Mouse (Mus musculus): ENCODE data around the gene Pdlim3.

- TF ChIP-seq CTCF (IDR thresholded peaks at IDR 0.05; ENCODE audit: low read depth, low read length): no peak
- no peak for TF ChIP-seq POLR2AphosphoS5 (IDR thresholded peaks at IDR 0.05; ENCODE audit: insufficient replicate concordance, low read depth, low read length)
- TF ChIP-seq GATA2 (IDR thresholded peaks at IDR 0.05; ENCODE audit: borderline replicate concordance, low read depth, low read length): no peak
- TF ChIP-seq GATA1 (IDR thresholded peaks at IDR 0.05; ENCODE audit: borderline replicate concordance, low read length): no peak
- TF ChIP-seq TAL1 (conservative IDR thresholded peaks at IDR 0.05; ENCODE audit: low read depth, low read length): no peak
Measured at GRCm38 (mm10) chr8:45901626-45902025, 16.4 kb downstream of the Pdlim3 start.

Data from G1E (cell line).